Mouse (Mus musculus) left cerebral cortex, postnatal 36 days (tissue): ENCODE results near the gene Gstm3. TPM values are rescaled to one million over a fixed set of nuclear protein-coding genes. Genes with fewer than 3 reads are reported as not detected.

Experiments used
- DNase-seq, 2 experiments: peaks; one replicate each; pipeline ENCODE4 v3.0.0; 2021 to 2022; ENCODE audit warnings: low spot score in 2 of 2, mixed read lengths in 1 of 2
- intact Hi-C: fragments of 180-260 bp; cut with DNase I; formaldehyde crosslinking; loops from one replicate; pipeline ENCODE4 v1.15.1; 2025
- total RNA-seq, 2 experiments: library from RNA; stranded (reverse); gene quantifications; 2 replicates each; pipeline ENCODE4 v1.2.3; 2021

Gstm3 gene
- total RNA-seq, 2 experiments from 2014 or later: not detected

- no peak for DNase-seq
- intact Hi-C loops: no loop called here
Observed at GRCm38 (mm10) chr3:107935268-107935667, 33.8 kb downstream of the Gstm3 start.

- DNase-seq: no peak
- intact Hi-C loops: no loop called here
Observed at GRCm38 (mm10) chr3:107932128-107932527, 37.0 kb downstream of the Gstm3 start.

- intact Hi-C loops: loop anchor here (2.0 kb wide), 1 partner anchor 87 kb away; no protein-coding TSS in a partner anchor
- peak; percentile 93 to 96 for DNase-seq
Observed at GRCm38 (mm10) chr3:107931670-107932069, 37.4 kb downstream of the Gstm3 start, which contains the start of gene Gstm7. Gene Gstm7, minus strand, starts transcription at chr3:107931817.

GRCm38 (mm10) chr3:107931134-107931533 is 37.9 kb downstream of the Gstm3 start:
- intact Hi-C loops: loop anchor here (2.0 kb wide), 1 partner anchor 88 kb away; no protein-coding TSS in a partner anchor
- no peak for DNase-seq

DNA sequence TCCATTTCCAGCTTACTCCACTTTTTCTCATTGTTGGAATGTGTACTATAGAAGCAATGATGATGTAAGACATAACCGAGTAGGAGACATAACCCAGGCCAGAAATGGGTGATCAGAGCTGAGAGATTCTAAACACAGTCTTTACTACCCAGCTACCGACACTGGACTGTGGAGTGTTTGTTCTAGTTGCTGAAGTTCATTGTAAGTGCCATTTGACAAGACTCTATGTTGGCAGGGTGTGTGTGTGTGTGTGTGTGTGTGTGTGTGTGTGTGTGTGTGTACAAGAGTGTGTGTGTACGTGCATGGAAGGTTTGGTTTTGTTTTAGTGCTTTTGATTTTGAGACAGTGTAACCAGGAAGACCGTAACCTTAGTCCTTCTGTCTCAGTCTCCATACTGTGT is 39.4 kb downstream of the Gstm3 start:
- intact Hi-C loops: loop anchor here (2.0 kb wide), 1 partner anchor 89 kb away; no protein-coding TSS in a partner anchor
- no peak for DNase-seq

GRCm38 (mm10) chr3:107929243-107929642 is 39.8 kb downstream of the Gstm3 start:
- DNase-seq: no peak
- intact Hi-C loops: no loop called here

GRCm38 (mm10) chr3:107928691-107929090 is 40.4 kb downstream of the Gstm3 start:
- DNase-seq: no peak
- intact Hi-C loops: no loop called here

- DNase-seq: no peak
- intact Hi-C loops: no loop called here
Observed at GRCm38 (mm10) chr3:107927841-107928240, 41.2 kb downstream of the Gstm3 start.

GRCm38 (mm10) chr3:107925335-107925734 is 43.7 kb downstream of the Gstm3 start:
- no peak for DNase-seq
- intact Hi-C loops: no loop called here

DNA sequence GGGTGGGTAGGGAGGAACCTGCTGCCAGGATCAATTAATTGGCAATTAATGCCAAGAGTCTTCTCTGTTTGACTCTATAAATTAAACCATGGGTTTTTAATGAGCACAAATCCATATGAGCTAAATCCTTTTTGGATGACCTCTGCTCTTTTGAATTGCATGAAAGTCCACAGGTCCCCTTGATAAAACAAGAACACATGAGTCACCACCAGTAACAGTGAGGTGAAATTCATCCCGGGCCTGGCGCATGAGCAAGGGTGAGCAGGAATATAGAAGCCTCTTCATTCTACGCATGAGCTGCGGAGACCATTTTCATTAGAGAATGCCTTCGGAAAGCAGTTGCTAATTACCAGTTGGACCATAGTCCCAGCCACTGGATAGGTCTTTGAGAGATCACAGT is 48.7 kb downstream of the Gstm3 start:
- intact Hi-C loops: no loop called here
- DNase-seq: no peak

DNA sequence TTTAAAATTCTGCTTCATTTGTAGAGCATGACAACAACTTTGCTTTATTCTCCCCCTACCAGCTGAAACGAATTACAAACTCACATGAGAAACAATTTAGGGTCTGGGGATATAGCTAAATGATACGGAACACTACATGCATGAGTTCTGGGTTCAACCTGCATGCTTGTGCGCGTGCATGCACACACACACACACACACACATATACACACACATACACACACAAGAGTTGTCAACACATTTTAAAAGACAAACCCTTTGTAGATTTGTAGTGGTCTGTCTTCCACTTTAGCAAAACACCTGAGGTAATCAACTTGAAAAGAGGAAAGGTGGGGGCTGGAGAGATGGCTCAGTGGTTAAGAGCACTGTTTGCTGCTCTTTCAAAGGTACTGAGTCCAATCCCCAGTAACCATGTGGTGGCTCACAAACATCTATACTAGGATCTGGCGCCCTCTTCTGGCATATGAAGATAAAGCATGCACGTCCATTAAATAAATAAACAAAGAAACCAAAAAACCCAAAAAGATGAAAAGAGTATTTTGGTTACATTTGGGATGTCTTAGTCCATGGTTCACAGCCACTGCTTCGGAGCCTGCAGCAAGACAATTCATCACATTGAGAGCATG is 51.2 kb downstream of the Gstm3 start:
- DNase-seq: peak; percentile 25 to 61

DNA sequence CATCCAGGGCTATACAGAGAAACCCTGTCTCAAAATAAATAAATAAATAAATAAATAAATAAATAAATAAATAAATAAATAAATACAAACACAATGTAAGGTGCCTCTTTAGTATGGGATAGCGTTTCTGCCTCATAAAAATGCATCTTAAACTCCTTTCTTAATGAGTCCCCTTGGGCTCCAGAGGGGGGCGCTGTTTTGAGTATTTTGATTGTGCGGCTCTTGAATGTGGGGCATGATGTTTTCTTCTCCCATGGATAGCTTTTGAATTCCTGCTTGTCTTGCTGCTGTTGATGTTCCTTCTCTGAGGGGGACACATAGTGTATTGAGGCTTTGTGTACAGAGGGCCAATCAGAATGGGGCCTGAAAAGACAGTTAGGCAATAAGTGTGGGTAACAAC is 52.0 kb downstream of the Gstm3 start:
- intact Hi-C loops: loop anchor here (5.0 kb wide), 2 partner anchors 145 to 220 kb away; partner anchors contain the start of gene Ahcyl1
- DNase-seq: no peak

More for the DNA sequence above, 51.2 kb downstream of the Gstm3 start:
- intact Hi-C loops: loop anchor here (1.0 to 5.0 kb wide), 3 partner anchors 51 to 221 kb away; partner anchors contain the start of gene Ahcyl1

DNA sequence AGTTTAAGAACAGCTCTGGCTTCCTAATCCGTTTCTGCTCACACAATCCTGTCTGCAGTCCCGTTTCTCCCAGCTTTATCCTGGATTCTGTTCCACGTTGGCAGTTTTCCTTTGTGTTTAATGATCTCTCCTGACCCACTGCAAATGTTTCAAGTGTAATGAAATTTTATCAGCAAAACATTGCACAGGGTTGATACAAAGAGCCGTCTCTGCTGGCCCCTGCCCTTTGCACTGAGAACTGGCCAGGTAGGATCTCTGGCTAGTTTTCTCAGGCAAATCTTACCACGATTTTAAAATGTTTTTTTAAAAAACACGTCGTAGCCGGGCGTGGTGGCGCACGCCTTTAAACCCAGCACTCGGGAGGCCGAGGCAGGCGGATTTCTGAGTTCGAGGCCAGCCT is 52.4 kb downstream of the Gstm3 start:
- intact Hi-C loops: loop anchor here (5.0 kb wide), 2 partner anchors 146 to 219 kb away; partner anchors contain the start of gene Ahcyl1
- DNase-seq: no peak

Other genes starting within 250 kb of the Gstm3 start
- gene Csf1, start 208.8 kb downstream of the Gstm3 start, total RNA-seq: 10 to 100 TPM; 12.4 to 14.0 TPM
- not detected for gene Eps8l3, start 92.1 kb downstream of the Gstm3 start, total RNA-seq
- 100 to 1,000 TPM; 221 to 262 TPM for gene Gstm5, start 73.5 kb downstream of the Gstm3 start, total RNA-seq
- gene Gstm7, start 37.5 kb downstream of the Gstm3 start, total RNA-seq: 10 to 100 TPM; 81.4 to 92.9 TPM
- 1 to 10 TPM; 4.0 to 4.7 TPM for gene Gstm6, start 25.5 kb downstream of the Gstm3 start, total RNA-seq
- gene Gstm2, start 17.2 kb upstream of the Gstm3 start, total RNA-seq: 1 to 10 TPM; 2.6 to 2.9 TPM
- 100 to 1,000 TPM; 237 to 250 TPM for gene Gstm1, start 48.7 kb upstream of the Gstm3 start, total RNA-seq
- 10 to 100 TPM in 1 of 2 experiments, 1 to 10 TPM in 1; 7.8 to 11.8 TPM for gene Gstm4, start 75.6 kb upstream of the Gstm3 start, total RNA-seq
- gene Ampd2, start 117.4 kb upstream of the Gstm3 start, total RNA-seq: 10 to 100 TPM; 48.9 to 52.9 TPM
- gene Gnat2, start 123.5 kb upstream of the Gstm3 start, total RNA-seq: not detected
- gene Gnai3, start 176.9 kb upstream of the Gstm3 start, total RNA-seq: 10 to 100 TPM; 26.9 to 27.0 TPM
- gene Gpr61, start 185.6 kb upstream of the Gstm3 start, total RNA-seq: 10 to 100 TPM; 18.1 to 19.1 TPM
- gene Amigo1, start 217.1 kb upstream of the Gstm3 start, total RNA-seq: 10 to 100 TPM; 71.3 to 78.0 TPM
- 10 to 100 TPM; 15.0 to 21.4 TPM for gene Cyb561d1, start 231.9 kb upstream of the Gstm3 start, total RNA-seq
- 10 to 100 TPM; 20.5 to 32.5 TPM for gene Atxn7l2, start 241.7 kb upstream of the Gstm3 start, total RNA-seq